Mouse (Mus musculus) left cerebral cortex, adult 8-10 months (tissue): ENCODE measurements around the gene Tmem182. TPM values are rescaled to one million over a fixed set of nuclear protein-coding genes. Genes with fewer than 3 reads are reported as not detected.

Source experiments
- DNase-seq, 2 experiments: peaks; one replicate each; pipeline ENCODE4 v3.0.0; 2022; ENCODE audit warnings: low spot score in 2 of 2
- total RNA-seq, 4 experiments: library from RNA; stranded (reverse); gene quantifications; 2 replicates each; pipeline ENCODE4 v1.2.4; 2022

Tmem182 gene
- total RNA-seq, 4 experiments from 2014 or later: 0.21 to 0.70 (median 0.29) TPM

DNA sequence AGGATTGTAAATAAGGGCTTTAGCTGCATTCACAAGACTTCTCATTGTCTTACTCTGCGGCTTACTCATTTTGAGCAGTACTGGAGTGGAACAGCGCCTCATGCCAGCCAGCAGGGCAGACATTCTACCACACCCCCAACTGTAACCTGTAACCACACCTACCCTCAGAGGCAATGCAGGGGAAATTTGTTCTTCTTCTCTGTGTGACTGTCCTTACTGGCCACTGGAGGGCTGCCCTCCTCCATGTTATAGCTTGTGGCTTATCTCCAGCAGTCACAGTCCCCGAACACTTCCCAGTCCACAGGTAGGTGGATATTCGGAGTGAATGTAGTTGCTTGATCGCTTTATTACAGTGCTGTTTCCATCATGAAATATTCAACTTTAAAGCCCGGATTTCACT, 59.6 kb downstream of the Tmem182 start:
- DNase-seq: no peak

DNA sequence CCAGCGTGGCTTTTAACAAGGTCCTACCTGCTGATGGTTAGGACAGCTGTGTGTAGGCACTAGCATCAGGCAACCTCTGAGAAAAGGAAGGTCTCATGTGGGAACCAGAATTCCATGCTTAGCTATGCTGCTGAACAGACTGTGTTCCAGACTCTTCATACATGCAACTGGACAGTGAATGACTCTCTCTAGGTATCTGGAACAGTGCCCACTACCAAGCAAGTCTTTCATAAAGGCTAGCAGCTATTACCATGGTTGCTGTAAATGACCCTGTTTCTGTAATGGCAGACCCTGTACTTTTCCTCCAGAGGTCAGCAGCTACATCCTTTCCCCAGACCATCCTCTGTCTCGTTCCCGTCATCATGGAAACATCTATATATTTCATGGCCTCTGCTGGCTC, 61.7 kb downstream of the Tmem182 start:
- no peak for DNase-seq

DNA sequence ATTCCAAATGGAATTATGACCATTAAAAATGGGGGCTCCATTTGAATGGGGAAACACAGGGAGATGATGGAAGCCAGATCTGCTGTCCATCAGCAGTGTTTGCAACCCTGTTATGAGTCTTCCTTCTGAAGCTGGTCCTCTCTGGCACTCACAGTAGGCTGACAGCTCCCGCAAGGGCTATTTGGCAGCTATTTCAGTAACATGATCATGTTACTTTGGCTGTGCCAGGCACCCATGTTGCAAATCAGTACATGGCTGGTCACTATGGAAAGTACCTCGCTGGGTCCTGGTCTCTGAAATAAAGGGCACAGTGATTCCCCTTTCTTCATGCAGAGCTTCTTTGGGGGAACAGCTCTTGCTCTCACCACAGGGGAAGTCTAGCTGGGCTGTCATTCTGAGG, 62.2 kb downstream of the Tmem182 start:
- DNase-seq: no peak

DNA sequence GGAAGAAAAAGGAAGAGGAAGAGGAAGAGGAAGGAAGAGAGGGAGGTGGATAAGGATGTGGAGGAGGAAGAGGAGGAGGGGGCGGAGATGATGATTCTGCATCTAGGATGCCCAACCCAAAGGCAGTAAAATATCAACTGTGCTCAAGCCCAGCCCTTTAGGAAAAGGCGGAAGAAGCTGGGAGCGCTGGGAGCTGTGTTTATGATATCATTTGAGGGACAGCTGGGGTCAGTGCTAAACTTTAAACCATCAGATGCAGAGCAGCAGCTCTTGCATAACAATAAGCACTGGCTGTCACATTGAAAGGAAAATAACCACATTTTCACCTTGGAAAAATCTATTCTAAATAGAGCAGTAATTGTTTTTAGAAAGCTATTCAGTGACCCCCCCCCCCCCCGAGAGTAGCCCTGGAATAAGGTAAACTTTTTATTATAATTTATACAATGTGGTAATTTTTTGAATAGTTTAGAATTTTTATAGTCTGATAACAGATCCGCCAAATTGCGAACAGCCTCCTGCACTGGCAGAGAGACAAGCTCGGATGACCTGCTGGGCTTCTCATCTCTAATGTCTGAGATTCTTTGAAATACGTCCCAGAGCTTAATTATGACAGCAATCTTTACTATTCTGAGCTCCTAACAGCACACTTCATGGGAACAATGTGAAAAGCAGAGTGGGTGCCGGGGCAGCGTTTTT, 68.5 kb downstream of the Tmem182 start:
- DNase-seq: no peak

DNA sequence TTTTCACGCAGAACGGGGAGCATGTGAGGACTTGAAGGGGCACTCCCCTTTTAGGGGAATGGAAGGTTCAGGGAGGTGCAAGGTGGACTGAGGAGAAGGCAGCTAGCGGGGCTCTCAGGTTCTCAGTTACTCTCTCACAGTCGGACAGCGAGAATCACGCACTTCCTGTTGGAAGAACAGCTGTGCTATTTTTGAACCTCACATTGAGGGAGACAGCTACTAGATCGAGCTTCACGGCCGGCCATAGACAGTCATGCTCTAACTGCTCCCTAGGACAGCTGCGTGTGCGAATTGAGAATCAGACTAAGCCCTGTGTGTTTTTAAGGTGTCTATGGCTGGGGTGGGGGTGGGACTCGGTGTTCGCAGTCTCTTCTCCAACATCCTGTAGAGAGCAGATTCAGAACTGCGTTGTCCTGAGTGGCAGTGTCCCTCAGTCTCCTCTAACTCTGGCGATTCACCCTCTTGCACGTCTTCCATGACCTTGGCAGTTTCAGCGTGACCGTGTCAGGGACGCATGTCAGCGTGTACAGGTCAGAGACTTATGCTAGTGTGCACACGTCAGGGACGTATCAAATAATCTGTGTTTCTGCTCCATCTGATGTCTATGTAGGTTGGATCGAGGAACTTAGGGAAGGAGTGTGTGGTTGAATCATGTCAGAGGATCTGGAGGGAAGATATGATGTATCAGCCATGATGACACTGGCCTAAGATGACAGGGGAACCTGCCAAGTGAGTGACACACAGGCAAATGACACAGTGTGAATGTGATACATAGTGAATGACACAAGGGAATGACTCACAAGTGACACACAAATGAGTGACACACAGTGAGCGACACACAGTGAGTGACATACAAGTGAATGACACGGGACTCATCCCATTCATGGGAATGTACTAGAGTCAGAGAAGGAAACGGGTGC, 69.3 kb downstream of the Tmem182 start:
- DNase-seq: no peak

DNA sequence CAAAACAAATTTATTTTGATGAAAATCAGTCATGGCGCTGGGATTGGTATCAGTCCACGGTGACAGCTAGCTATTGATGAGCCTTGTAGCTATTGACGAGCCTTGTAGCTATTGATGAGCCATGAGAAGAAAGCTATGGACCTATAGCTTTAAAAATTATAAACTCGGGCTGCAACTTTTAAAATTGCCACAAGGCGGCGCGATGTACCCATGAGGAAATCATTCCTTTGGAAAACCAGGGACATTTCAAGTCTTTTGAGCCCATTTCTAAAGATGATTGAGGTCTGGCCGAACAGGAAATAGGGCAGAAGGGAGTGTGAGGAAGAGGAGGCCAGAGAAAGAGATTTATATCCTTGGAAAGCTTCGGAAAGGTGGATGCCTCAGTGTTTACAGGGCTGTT, 73.7 kb downstream of the Tmem182 start:
- peak; percentile 37 to 79 for DNase-seq

DNA sequence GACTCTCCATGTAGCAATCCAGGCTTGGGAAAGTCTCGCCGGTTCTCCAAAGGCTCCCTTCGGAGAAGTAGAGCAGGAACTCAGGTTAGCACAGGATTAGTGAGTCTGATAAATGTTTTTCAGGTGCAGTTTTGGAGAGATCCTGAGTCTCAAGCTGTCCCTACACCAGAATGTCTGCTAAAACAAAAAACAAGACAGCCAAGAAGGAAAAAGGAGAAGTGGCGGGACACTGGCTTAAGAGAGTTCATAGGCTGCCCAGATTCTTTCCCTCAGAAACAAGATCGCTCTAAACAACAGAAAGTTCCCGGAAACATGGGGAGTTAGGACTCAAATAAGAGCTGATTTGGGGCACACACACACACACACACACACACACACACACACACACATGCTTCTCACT, 74.1 kb downstream of the Tmem182 start:
- no peak for DNase-seq

DNA sequence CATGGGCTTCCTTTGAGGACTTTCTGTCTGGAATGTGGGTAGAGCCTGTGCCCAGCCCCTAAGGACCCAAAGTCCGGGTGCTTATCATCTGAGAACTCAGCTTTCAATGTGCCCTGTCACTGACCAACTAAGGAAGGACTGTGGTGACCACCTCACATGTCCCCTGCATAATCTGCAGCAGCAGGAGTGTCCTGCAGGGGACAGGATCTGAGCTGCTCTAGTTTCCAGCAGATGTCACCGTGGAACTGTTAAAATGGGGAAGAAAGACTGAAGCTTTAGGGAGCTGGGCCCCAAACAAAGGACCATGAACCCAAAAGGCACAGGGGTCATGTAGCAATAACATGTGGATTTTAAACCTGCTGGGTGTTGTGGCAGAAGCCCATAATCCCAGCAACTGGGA, 75.1 kb downstream of the Tmem182 start:
- DNase-seq: no peak

DNA sequence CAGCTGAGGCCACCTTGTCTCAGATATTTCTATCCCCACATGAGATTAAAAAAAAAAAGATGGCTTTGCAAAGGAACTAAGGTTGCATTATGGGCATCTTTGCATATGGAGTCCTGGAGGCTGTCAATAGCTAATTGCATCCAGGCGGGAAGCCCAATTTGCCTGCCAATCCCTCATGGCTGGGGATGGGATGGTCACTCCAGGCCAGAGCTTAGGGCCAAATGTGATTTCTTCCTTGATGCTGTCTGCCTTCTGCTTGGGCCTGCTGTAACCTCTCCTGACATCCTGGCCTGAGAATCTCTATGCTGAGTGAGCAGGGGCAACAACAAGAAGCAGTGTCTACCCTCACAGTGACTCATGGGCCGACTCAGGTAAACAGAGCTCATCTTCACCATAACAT, 78.5 kb downstream of the Tmem182 start:
- no peak for DNase-seq

DNA sequence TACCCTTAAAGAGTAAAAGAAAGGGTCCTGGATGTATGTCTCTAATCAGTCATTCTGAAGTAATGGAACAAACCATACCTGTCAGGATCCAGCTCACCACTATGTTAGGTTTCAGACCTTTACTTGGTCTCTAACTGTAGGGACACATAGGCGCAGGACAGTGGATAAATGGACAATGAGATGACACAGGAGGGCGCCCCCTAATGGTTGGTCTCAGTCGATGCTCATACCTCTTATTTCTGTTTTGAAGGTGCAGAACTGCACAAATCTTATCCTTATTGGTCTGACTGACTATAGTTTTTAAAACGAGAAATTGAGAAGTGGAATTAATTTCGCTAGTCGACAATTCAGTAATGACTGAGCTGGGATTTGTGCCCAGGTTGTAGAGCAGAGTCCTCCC, 79.5 kb downstream of the Tmem182 start:
- DNase-seq: no peak

DNA sequence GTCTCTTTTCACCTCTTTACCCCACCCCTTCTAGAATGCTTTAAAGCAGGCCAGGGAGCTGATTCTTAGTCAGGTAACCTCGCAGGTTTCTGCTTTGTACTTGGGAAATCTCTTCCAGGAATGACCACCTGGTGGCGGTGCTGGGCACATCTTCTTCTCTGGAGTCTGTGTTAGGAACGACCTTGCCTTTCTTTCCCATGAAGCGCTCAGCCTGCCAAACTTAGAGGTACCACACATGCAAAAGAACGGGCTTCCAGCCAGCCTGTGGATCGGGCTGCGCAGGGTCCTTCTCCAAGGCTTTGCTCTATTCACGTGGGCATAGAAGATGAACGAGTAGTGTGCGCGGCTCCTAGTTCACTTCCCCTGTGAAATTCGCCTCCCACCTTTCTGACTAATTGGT, 82.3 kb downstream of the Tmem182 start:
- peak; percentile 58 to 61 for DNase-seq

DNA sequence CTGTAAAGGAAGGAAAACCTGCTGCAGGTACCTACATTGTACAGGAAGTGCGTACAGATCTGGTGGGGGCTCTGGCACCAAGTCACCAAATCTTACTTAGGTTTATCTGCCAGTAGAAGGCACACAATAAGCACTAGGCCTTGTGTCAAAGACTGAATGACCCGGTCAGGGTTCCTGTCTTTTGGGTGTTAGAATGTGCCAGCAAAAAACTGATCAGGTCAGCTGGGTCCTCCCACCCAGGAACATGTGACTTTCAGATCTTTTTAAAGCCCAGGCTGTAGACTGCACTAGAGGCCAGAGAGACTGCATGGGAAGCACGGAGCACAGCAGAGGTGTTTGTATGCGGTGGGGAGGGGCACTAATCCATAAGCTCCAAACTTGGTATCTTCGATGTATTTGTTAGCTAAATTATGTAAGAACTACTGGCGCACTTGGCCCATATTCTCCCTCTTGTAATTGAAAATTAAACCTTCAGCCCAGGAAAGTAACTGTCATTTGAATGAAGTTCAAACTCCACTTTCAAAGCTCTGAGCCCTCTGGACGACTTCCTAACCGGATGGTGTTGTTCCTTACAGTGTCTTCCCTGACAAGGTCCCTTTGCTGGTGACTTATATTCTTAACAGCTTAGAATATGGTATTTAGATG, 83.1 kb downstream of the Tmem182 start:
- no peak for DNase-seq

DNA sequence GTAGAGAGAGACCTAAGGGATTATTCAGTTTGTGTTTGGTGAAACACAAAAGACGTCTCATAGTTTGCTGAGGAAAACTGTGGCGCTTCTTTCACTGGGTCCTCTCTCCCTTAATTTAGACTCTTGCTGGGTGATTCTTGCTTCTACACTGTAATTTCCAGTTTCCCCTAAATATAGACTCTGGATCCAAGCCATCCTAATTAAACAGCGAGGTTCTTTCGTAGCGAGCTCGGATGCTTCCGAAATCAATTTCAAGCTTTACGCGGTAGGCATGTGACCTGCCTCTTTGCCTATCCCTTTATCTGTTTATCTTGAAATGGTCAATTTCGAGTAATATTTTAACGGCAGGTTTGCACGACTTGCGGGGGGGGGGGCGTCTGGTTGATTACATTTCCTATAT, 84.2 kb downstream of the Tmem182 start:
- no peak for DNase-seq

DNA sequence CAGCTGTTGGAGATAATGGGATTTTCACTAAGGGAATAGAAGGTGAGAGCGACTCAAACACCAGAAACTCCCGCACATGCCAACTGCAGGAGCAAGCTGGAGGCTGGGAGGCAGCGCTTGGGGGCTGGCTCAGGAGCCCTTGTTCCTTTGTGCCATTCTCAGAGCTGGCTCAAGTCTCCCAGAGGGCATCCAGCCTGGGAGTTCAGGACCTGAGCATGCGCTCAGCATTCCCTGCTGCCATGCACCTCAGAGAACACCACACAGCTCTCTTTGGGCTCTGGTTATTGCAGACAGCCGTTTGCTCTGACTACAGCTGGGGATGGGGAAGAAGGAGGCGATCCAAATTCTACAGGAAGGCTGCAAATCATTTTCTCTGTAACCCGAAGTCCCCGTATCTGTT, 84.8 kb downstream of the Tmem182 start:
- DNase-seq: no peak

DNA sequence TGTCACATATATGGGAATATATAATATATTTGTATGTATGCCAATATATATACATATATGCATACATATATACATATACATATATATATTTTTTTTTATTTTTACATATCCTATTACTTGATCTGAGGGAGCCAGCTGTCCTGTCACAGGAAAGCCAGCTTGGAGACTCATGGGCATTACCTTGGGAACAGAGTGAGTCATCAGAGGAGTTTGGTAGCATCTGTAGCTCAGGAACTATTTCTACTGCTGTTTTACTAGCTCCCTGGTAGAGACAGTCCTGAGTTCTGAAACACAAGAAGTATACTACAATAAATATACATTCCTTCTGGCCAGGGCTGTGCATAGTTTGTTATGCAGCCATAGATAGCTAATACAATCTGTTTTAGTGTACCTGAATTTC, 98.3 kb downstream of the Tmem182 start:
- no peak for DNase-seq

Other genes starting within 250 kb of the Tmem182 start
- gene Slc9a4, start 225.5 kb upstream of the Tmem182 start, total RNA-seq: 1 to 10 TPM in 2 of 4 experiments, under 1 TPM in 2; 0.37 to 2.9 (median 0.75) TPM
- gene Slc9a2, start 125.0 kb upstream of the Tmem182 start, total RNA-seq: 1 to 10 TPM; 3.6 to 4.7 (median 3.9) TPM
- 1 to 10 TPM; 4.1 to 4.7 (median 4.3) TPM for gene Mfsd9, start 14.9 kb upstream of the Tmem182 start, total RNA-seq